12 mouse cellular contexts compared by ENCODE assay signal in the genomic region with DNA sequence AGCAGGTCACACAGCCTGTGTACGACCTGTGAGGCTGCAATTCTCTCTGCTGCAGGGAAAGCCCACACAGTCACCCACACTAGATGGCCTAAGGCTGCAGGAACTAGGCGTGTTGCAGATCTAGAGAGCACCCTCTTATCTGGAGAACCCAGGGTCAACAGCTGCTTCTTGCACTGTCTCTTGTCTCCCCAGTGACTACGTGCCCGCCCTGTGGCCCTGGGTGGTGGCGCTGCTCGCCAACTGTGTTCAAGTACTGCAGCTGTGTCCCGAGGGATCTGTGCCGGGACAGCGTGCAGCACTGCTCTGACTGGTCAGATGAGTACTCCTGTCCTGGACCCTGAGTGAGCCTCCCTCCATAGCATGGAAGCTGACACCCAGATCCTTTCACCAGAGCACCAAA. TPM values are rescaled to one million over a fixed set of nuclear protein-coding genes. Genes with fewer than 3 reads are reported as not detected.
DNase-seq lines count a peak whose midpoint lies in the region; ATAC-seq and TF ChIP-seq lines count a peak whose summit lies in the region.
"Had no signal": no experiment of that assay in that cellular context is flagged by ENCODE, and none has a peak within 500 bp of the region (broad histone marks: within the 10 kb centered on the region; RNA-seq: fewer than 3 reads in every experiment).

No protein-coding gene starts in this region.

- H3K4me2 ChIP-seq in lung, postnatal 0 days (replicated peaks; ENCODE audit: low read depth, low read length), result no peak overlapping the region
- H3K4me2 ChIP-seq in liver, embryonic 12.5 days, result peak overlapping the region; percentile 61
- no peak overlapping the region for H3K4me2 ChIP-seq in stomach, embryonic 15.5 days
- no peak overlapping the region for H3K4me2 ChIP-seq in forebrain, postnatal 0 days (ENCODE audit: low read depth)
- H3K4me2 ChIP-seq in forebrain, embryonic 14.5 days (ENCODE audit: low read length), result no peak overlapping the region
- H3K4me2 ChIP-seq: limb, embryonic 12.5 days; midbrain, embryonic 13.5 days had no signal

- 48% methylated on average over 9 of the region's 9 CpGs for WGBS in lung, postnatal 0 days
- WGBS in liver, embryonic 12.5 days (ENCODE audit: insufficient replicate concordance), result 24% methylated on average over 9 of the region's 9 CpGs
- 80% methylated on average over 9 of the region's 9 CpGs for WGBS in stomach, embryonic 15.5 days
- WGBS in forebrain, postnatal 0 days, result 88% methylated on average over 9 of the region's 9 CpGs
- 86% methylated on average over 9 of the region's 9 CpGs for WGBS in forebrain, embryonic 14.5 days

- H3K27ac ChIP-seq in lung, postnatal 0 days (ENCODE audit: low read length), result no peak overlapping the region
- peak overlapping the region; percentile 84 for H3K27ac ChIP-seq in liver, embryonic 12.5 days
- H3K27ac ChIP-seq in stomach, embryonic 15.5 days, result no peak overlapping the region
- no peak overlapping the region for H3K27ac ChIP-seq in forebrain, postnatal 0 days (ENCODE audit: low read depth, low read length)
- no peak overlapping the region for H3K27ac ChIP-seq in forebrain, embryonic 14.5 days (ENCODE audit: low read depth, low read length)
- H3K27ac ChIP-seq: heart, adult 2 months; limb, embryonic 12.5 days; midbrain, embryonic 13.5 days had no signal

- H3K4me3 ChIP-seq in lung, postnatal 0 days (ENCODE audit: low read depth, low read length), result no peak overlapping the region
- H3K4me3 ChIP-seq in liver, embryonic 12.5 days, result peak overlapping the region; percentile 9; the same call in 1 of the 2 replicates
- no peak overlapping the region for H3K4me3 ChIP-seq in stomach, embryonic 15.5 days (replicated peaks)
- H3K4me3 ChIP-seq in forebrain, postnatal 0 days (ENCODE audit: low read depth, low read length), result no peak overlapping the region
- H3K4me3 ChIP-seq in forebrain, embryonic 14.5 days (ENCODE audit: low read depth, low read length), result no peak overlapping the region
- H3K4me3 ChIP-seq: heart, adult 2 months; limb, embryonic 12.5 days; midbrain, embryonic 13.5 days had no signal

- H3K4me1 ChIP-seq in lung, postnatal 0 days (ENCODE audit: insufficient read depth, low read depth, low read length), result no peaks in the 10 kb centered on the region
- H3K4me1 ChIP-seq in liver, embryonic 12.5 days, result peaks cover 53% of the 10 kb centered on the region
- 0 out of 2 replicates have a peak, but pooled peaks cover 3% of the 10 kb centered on the region for H3K4me1 ChIP-seq in stomach, embryonic 15.5 days
- no peaks in the 10 kb centered on the region for H3K4me1 ChIP-seq in forebrain, postnatal 0 days (ENCODE audit: insufficient read depth)
- no peaks in the 10 kb centered on the region for H3K4me1 ChIP-seq in forebrain, embryonic 14.5 days (ENCODE audit: control insufficient read depth, insufficient read depth, low read length)
- H3K4me1 ChIP-seq: midbrain, embryonic 13.5 days had no signal

- no peak for DNase-seq in lung, postnatal 0 days (ENCODE audit: low spot score)
- DNase-seq in lung, postnatal 36 days, result no peak
- peak; percentile 53 for DNase-seq in c-Kit-negative CD71-positive TER-119-positive erythroid progenitor cells, embryonic 14.5 days (ENCODE audit: low read depth, low spot score)
- no peak for DNase-seq in forebrain, postnatal 0 days
- DNase-seq in forebrain, embryonic 14.5 days (ENCODE audit: low spot score), result no peak
- DNase-seq: heart, adult 2 months had no signal

- no peaks in the 10 kb centered on the region for H3K36me3 ChIP-seq in lung, postnatal 0 days (ENCODE audit: insufficient read depth, low read length)
- no peaks in the 10 kb centered on the region for H3K36me3 ChIP-seq in liver, embryonic 12.5 days
- no peaks in the 10 kb centered on the region for H3K36me3 ChIP-seq in stomach, embryonic 15.5 days
- no peaks in the 10 kb centered on the region for H3K36me3 ChIP-seq in forebrain, postnatal 0 days (ENCODE audit: insufficient read depth)
- no peaks in the 10 kb centered on the region for H3K36me3 ChIP-seq in forebrain, embryonic 14.5 days (ENCODE audit: control insufficient read depth, insufficient read depth, low read length)
- H3K36me3 ChIP-seq: limb, embryonic 12.5 days; midbrain, embryonic 13.5 days had no signal

- TF ChIP-seq EP300 in lung, postnatal 0 days (IDR thresholded peaks at IDR 0.05), result no peak

- H3K27me3 ChIP-seq in lung, postnatal 0 days (replicated peaks; ENCODE audit: insufficient read depth, low read length), result no peaks in the 10 kb centered on the region
- no peaks in the 10 kb centered on the region for H3K27me3 ChIP-seq in liver, embryonic 12.5 days (replicated peaks)
- no peaks in the 10 kb centered on the region for H3K27me3 ChIP-seq in stomach, embryonic 15.5 days (replicated peaks)
- H3K27me3 ChIP-seq in forebrain, postnatal 0 days (ENCODE audit: insufficient read depth, low read length), result no peaks in the 10 kb centered on the region
- no peaks in the 10 kb centered on the region for H3K27me3 ChIP-seq in forebrain, embryonic 14.5 days (replicated peaks; ENCODE audit: control insufficient read depth, insufficient read depth, low read length)
- H3K27me3 ChIP-seq: limb, embryonic 12.5 days; midbrain, embryonic 13.5 days had no signal

- no peak overlapping the region for H3K9ac ChIP-seq in lung, postnatal 0 days (replicated peaks; ENCODE audit: low read depth)
- H3K9ac ChIP-seq in liver, embryonic 12.5 days, result peak overlapping the region; percentile 52
- no peak overlapping the region for H3K9ac ChIP-seq in stomach, embryonic 15.5 days
- no peak overlapping the region for H3K9ac ChIP-seq in forebrain, postnatal 0 days
- no peak overlapping the region for H3K9ac ChIP-seq in forebrain, embryonic 14.5 days (ENCODE audit: low read length)
- H3K9ac ChIP-seq: limb, embryonic 12.5 days; midbrain, embryonic 13.5 days had no signal

- TF ChIP-seq CTCF in lung, postnatal 0 days (IDR thresholded peaks at IDR 0.05), result no peak
- TF ChIP-seq CTCF in forebrain, postnatal 0 days (IDR thresholded peaks at IDR 0.05; ENCODE audit: low read depth), result no peak

- no peaks in the 10 kb centered on the region for H3K9me3 ChIP-seq in lung, postnatal 0 days (ENCODE audit: low read length)
- H3K9me3 ChIP-seq in liver, embryonic 12.5 days (replicated peaks), result no peaks in the 10 kb centered on the region
- no peaks in the 10 kb centered on the region for H3K9me3 ChIP-seq in stomach, embryonic 15.5 days
- no peaks in the 10 kb centered on the region for H3K9me3 ChIP-seq in forebrain, postnatal 0 days (ENCODE audit: low read length)
- no peaks in the 10 kb centered on the region for H3K9me3 ChIP-seq in forebrain, embryonic 14.5 days (replicated peaks; ENCODE audit: control insufficient read depth, low read length)
- H3K9me3 ChIP-seq: limb, embryonic 12.5 days; midbrain, embryonic 13.5 days had no signal

- peak; percentile 23; the same call in 1 of the 2 replicates for ATAC-seq in lung, postnatal 0 days
- peak; percentile 99 for ATAC-seq in liver, embryonic 12.5 days
- ATAC-seq in stomach, embryonic 15.5 days (ENCODE audit: insufficient read depth, low FRiP score, low read depth), result peak; percentile 89
- ATAC-seq in forebrain, postnatal 0 days, result no peak
- ATAC-seq in forebrain, embryonic 14.5 days, result no peak
- ATAC-seq: hindbrain, embryonic 16.5 days; midbrain, embryonic 13.5 days had no signal

RNA-seq across cellular contexts. Expression of a gene that starts 8.6 kb away (rescaled TPM):
- 3.5 and 3.8 TPM in 2 replicates for polyA plus RNA-seq in lung, postnatal 0 days (2015; fragmentation: Nextera tagmentation; extraction: Ambion mirVana)
- not detected in 2 replicates for polyA plus RNA-seq in liver, embryonic 12.5 days (2016; fragmentation: Nextera tagmentation; extraction: Ambion mirVana)
- not detected in 2 replicates for polyA plus RNA-seq in stomach, embryonic 15.5 days (2015; fragmentation: Nextera tagmentation; extraction: Ambion mirVana)
- 0.69 TPM in 1 of 2 replicates, not detected in the other for total RNA-seq in forebrain, postnatal 0 days (2014; rRNA removed)
- not detected in 2 replicates for polyA plus RNA-seq in forebrain, postnatal 0 days (2015; fragmentation: Nextera tagmentation; extraction: Ambion mirVana)
- polyA plus RNA-seq in forebrain, embryonic 14.5 days (2014; fragmentation: Nextera tagmentation; extraction: Ambion mirVana), result not detected in 2 replicates
- total RNA-seq: ES-E14; heart, adult 2 months had no signal
- polyA plus RNA-seq: hindbrain, embryonic 16.5 days; limb, embryonic 12.5 days; midbrain, embryonic 13.5 days had no signal

RNA-seq across cellular contexts. Expression of a gene that starts 35.8 kb away (rescaled TPM):
- 37.8 and 41.3 TPM in 2 replicates for polyA plus RNA-seq in lung, postnatal 0 days (2015; fragmentation: Nextera tagmentation; extraction: Ambion mirVana)
- polyA plus RNA-seq in liver, embryonic 12.5 days (2016; fragmentation: Nextera tagmentation; extraction: Ambion mirVana), result 19.7 and 21.7 TPM in 2 replicates
- 54.4 TPM in 2 replicates for polyA plus RNA-seq in stomach, embryonic 15.5 days (2015; fragmentation: Nextera tagmentation; extraction: Ambion mirVana)
- 12.4 and 14.7 TPM in 2 replicates for total RNA-seq in forebrain, postnatal 0 days (2014; rRNA removed)
- 27.9 and 36.4 TPM in 2 replicates for polyA plus RNA-seq in forebrain, postnatal 0 days (2015; fragmentation: Nextera tagmentation; extraction: Ambion mirVana)
- 60.0 and 60.9 TPM in 2 replicates for polyA plus RNA-seq in forebrain, embryonic 14.5 days (2014; fragmentation: Nextera tagmentation; extraction: Ambion mirVana)

RNA-seq across cellular contexts. Expression of a gene that starts 35.8 kb away (rescaled TPM):
- polyA plus RNA-seq in lung, postnatal 0 days (2015; fragmentation: Nextera tagmentation; extraction: Ambion mirVana), result 44.6 and 51.3 TPM in 2 replicates
- polyA plus RNA-seq in liver, embryonic 12.5 days (2016; fragmentation: Nextera tagmentation; extraction: Ambion mirVana), result 9.2 and 10.4 TPM in 2 replicates
- polyA plus RNA-seq in stomach, embryonic 15.5 days (2015; fragmentation: Nextera tagmentation; extraction: Ambion mirVana), result 32.3 and 34.4 TPM in 2 replicates
- 17.9 and 20.4 TPM in 2 replicates for total RNA-seq in forebrain, postnatal 0 days (2014; rRNA removed)
- 40.5 and 43.8 TPM in 2 replicates for polyA plus RNA-seq in forebrain, postnatal 0 days (2015; fragmentation: Nextera tagmentation; extraction: Ambion mirVana)
- 33.3 and 40.8 TPM in 2 replicates for polyA plus RNA-seq in forebrain, embryonic 14.5 days (2014; fragmentation: Nextera tagmentation; extraction: Ambion mirVana)

RNA-seq across cellular contexts. Expression of a gene that starts 38.7 kb away (rescaled TPM):
- polyA plus RNA-seq in lung, postnatal 0 days (2015; fragmentation: Nextera tagmentation; extraction: Ambion mirVana), result 20.7 and 22.0 TPM in 2 replicates
- polyA plus RNA-seq in liver, embryonic 12.5 days (2016; fragmentation: Nextera tagmentation; extraction: Ambion mirVana), result 11.8 and 13.8 TPM in 2 replicates
- polyA plus RNA-seq in stomach, embryonic 15.5 days (2015; fragmentation: Nextera tagmentation; extraction: Ambion mirVana), result 16.4 and 30.4 TPM in 2 replicates
- 13.4 and 22.3 TPM in 2 replicates for total RNA-seq in forebrain, postnatal 0 days (2014; rRNA removed)
- 26.5 and 35.4 TPM in 2 replicates for polyA plus RNA-seq in forebrain, postnatal 0 days (2015; fragmentation: Nextera tagmentation; extraction: Ambion mirVana)
- polyA plus RNA-seq in forebrain, embryonic 14.5 days (2014; fragmentation: Nextera tagmentation; extraction: Ambion mirVana), result 28.0 and 29.3 TPM in 2 replicates

RNA-seq across cellular contexts. Expression of a gene that starts 39.4 kb away (rescaled TPM):
- polyA plus RNA-seq in lung, postnatal 0 days (2015; fragmentation: Nextera tagmentation; extraction: Ambion mirVana), result 790 and 798 TPM in 2 replicates
- 159 and 165 TPM in 2 replicates for polyA plus RNA-seq in liver, embryonic 12.5 days (2016; fragmentation: Nextera tagmentation; extraction: Ambion mirVana)
- polyA plus RNA-seq in stomach, embryonic 15.5 days (2015; fragmentation: Nextera tagmentation; extraction: Ambion mirVana), result 386 and 427 TPM in 2 replicates
- total RNA-seq in forebrain, postnatal 0 days (2014; rRNA removed), result 126 and 134 TPM in 2 replicates
- polyA plus RNA-seq in forebrain, postnatal 0 days (2015; fragmentation: Nextera tagmentation; extraction: Ambion mirVana), result 361 and 363 TPM in 2 replicates
- polyA plus RNA-seq in forebrain, embryonic 14.5 days (2014; fragmentation: Nextera tagmentation; extraction: Ambion mirVana), result 385 and 418 TPM in 2 replicates

Comparison
In these comparisons a context has a peak if more than half of its experiments do, and no peak if none do; other contexts are left out.
1. ATAC-seq: peak in lung, postnatal 0 days (single experiment), liver, embryonic 12.5 days (single experiment) and stomach, embryonic 15.5 days (single experiment); none in forebrain, postnatal 0 days (single experiment) and forebrain, embryonic 14.5 days (single experiment).